Mouse (Mus musculus): ENCODE measurements around the gene Abcc9. TPM values are rescaled to one million over a fixed set of nuclear protein-coding genes. Genes with fewer than 3 reads are reported as not detected.
A peak's percentile ranks its signal among the peaks of the same experiment; 100 is the strongest.

The Abcc9 gene
- polyA plus RNA-seq, 1 experiment from 2014 or later: 2.1 TPM

GRCm38 (mm10) chr6:142571629-142572360, 130.3 kb downstream of the Abcc9 start:
- H3K9ac ChIP-seq (ENCODE audit: low read depth, low read length): no peak overlapping the region
- WGBS (ENCODE audit: insufficient replicate concordance): 5% methylated on average over 21 of the region's 21 CpGs
- ATAC-seq (ENCODE audit: low read depth): no peak

DNA sequence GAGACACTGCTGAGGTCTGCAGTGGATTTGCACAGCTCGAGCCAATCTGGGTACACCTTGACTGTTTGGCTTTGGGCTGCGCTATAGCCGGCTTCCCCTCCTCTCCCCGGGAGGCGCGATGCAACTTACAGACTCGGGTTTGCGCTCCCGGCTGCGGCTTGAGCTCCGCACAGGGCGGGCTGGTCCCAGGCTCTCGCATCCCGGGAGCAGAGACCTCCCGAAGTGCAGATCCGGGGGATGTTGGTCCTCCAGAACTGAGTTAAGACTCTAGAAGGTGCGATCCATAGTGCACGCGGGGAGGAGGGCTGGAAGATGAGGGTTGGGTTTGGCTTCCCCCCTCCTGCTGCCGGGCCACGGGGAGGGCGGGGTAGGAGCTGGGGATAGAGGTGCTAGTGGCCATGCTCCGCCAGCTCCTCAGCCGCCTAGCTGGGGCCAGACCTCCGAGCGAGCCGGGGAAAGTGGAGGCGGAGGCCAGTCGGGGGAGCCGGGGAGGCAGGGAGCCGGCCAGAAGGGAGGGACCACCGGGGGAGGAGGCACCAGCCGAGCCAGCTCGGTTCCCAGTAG, 131.0 kb downstream of the Abcc9 start, which contains the start of gene Kcnj8:
Gene Kcnj8 (minus strand): TSS at position 560 of the 564 bp plus-strand sequence.
- no peak within 1 kb of the TSS for H3K9ac ChIP-seq (ENCODE audit: low read depth, low read length)
- no peak within 1 kb of the TSS for H3K27ac ChIP-seq (ENCODE audit: low read length)
- H3K27me3 ChIP-seq (ENCODE audit: control insufficient read depth, insufficient read depth, low read depth, low read length): peaks cover 31% of the 10 kb centered on the region
- H3K36me3 ChIP-seq (ENCODE audit: control insufficient read depth, insufficient read depth): no peaks in the 10 kb centered on the region
- no peaks in the 10 kb centered on the region for H3K9me3 ChIP-seq (replicated peaks; ENCODE audit: control insufficient read depth, low read length)
- H3K4me3 ChIP-seq (ENCODE audit: low read depth, low read length): peak within 1 kb of the TSS; percentile 54
- ATAC-seq (ENCODE audit: low read depth): peak; percentile 62
- H3K4me2 ChIP-seq (ENCODE audit: low read depth, low read length): peak within 1 kb of the TSS; percentile 57
- under 1% methylated on average over 33 of the region's 34 CpGs for WGBS (ENCODE audit: insufficient replicate concordance)
- H3K4me1 ChIP-seq (ENCODE audit: control insufficient read depth, low read depth, low read length): no peaks in the 10 kb centered on the region; the same call in 1 of the 2 replicates

More at GRCm38 (mm10) chr6:142571629-142572360, 130.3 kb downstream of the Abcc9 start:
- no peaks in the 10 kb centered on the region for H3K36me3 ChIP-seq (ENCODE audit: control insufficient read depth, insufficient read depth)
- H3K4me3 ChIP-seq (ENCODE audit: low read depth, low read length): peak overlapping the region; percentile 54
- H3K4me2 ChIP-seq (ENCODE audit: low read depth, low read length): peak overlapping the region; percentile 57
- no peaks in the 10 kb centered on the region; the same call in 1 of the 2 replicates for H3K4me1 ChIP-seq (ENCODE audit: control insufficient read depth, low read depth, low read length)
- no peaks in the 10 kb centered on the region for H3K9me3 ChIP-seq (replicated peaks; ENCODE audit: control insufficient read depth, low read length)
- no peak overlapping the region for H3K27ac ChIP-seq (ENCODE audit: low read length)
- H3K27me3 ChIP-seq (ENCODE audit: control insufficient read depth, insufficient read depth, low read depth, low read length): peaks cover 31% of the 10 kb centered on the region

DNA sequence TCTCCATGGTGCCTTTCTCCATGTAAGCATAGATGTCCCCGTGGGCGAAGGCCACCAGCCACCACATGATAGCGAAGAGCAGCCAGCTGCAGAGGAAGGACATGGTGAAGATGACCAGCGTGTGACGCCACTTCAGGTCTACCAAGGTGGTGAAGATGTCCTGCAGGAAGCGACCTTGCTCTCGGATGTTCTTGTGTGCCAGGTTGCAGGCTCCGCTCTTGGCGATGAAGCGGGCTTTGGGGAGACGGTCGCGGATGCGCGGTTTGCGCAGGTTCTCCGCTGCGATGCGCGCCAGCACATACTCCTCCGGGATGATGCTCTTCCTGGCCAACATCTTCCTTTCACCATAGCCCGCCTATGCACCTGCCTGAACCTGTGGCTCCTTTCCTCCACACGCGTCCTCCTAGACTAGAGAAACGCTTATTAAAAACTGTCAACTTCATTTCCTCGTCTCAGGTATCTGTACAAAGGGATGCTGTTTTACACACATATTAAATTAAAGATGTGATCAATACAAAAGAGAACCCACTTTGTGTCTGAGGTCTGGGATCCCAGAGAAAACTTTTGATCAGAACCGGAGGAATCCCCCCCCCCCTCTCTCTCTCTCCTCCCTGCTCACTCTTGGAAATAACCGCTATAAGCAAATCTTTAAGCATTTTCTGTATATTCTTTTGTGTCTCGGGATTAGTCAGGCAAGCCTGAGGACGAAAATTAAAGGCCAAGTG, 131.9 kb downstream of the Abcc9 start:
- ATAC-seq (ENCODE audit: low read depth): no peak
- H3K4me3 ChIP-seq (ENCODE audit: low read depth, low read length): no peak overlapping the region
- H3K27me3 ChIP-seq (ENCODE audit: control insufficient read depth, insufficient read depth, low read depth, low read length): peaks cover 31% of the 10 kb centered on the region
- no peaks in the 10 kb centered on the region; the same call in 1 of the 2 replicates for H3K4me1 ChIP-seq (ENCODE audit: control insufficient read depth, low read depth, low read length)
- H3K4me2 ChIP-seq (ENCODE audit: low read depth, low read length): peak overlapping the region; percentile 29; the same call in 1 of the 2 replicates
- H3K36me3 ChIP-seq (ENCODE audit: control insufficient read depth, insufficient read depth): no peaks in the 10 kb centered on the region
- H3K9ac ChIP-seq (ENCODE audit: low read depth, low read length): no peak overlapping the region
- H3K27ac ChIP-seq (ENCODE audit: low read length): no peak overlapping the region
- WGBS (ENCODE audit: insufficient replicate concordance): 8% methylated on average over 30 of the region's 30 CpGs
- H3K9me3 ChIP-seq (replicated peaks; ENCODE audit: control insufficient read depth, low read length): no peaks in the 10 kb centered on the region

DNA sequence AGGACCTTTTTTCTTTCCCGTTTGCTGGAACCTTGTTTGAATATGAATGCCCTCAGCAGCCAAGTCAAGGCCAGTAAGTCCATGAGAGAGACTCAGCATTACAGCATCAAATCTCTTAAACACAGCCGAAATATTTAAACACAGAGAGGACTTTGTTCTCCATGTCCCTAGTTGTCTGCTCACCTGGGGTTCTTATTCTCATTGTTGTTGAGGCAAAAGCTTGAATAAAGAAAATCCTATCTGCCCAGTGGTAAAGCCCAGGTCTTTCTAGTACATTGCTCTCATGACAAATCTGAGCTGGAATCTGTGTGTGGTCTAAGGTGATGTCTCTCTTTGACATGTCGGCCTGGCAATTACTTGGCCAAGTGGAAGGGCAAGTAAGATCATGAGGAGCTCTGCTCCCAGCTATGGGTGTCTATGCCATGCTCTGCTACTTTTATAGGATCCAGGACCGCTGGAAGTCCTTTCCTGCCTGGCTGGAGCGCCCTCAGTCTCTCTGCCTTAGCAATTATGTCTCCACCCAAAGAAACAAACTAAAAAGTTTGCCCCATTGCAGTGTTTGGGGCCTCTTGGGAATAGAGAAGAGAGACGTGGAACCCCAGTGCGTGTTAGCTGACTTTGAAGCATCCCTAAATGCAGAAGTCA, 133.3 kb downstream of the Abcc9 start:
- Histone ChIP-seq H3K36me3 (ENCODE audit: control insufficient read depth, insufficient read depth) (no peaks in the 10 kb centered on the region), H3K4me2 (ENCODE audit: low read depth, low read length) (no peak overlapping the region), H3K9me3 (replicated peaks; ENCODE audit: control insufficient read depth, low read length) (no peaks in the 10 kb centered on the region), H3K9ac (ENCODE audit: low read depth, low read length) (no peak overlapping the region), H3K27me3 (ENCODE audit: control insufficient read depth, insufficient read depth, low read depth, low read length) (peaks cover 31% of the 10 kb centered on the region), H3K4me3 (ENCODE audit: low read depth, low read length) (no peak overlapping the region), H3K4me1 (ENCODE audit: control insufficient read depth, low read depth, low read length) (no peaks in the 10 kb centered on the region; the same call in 1 of the 2 replicates), H3K27ac (ENCODE audit: low read length) (no peak overlapping the region)
- ATAC-seq (ENCODE audit: low read depth): no peak
- WGBS (ENCODE audit: insufficient replicate concordance): 36% methylated on average over 7 of the region's 7 CpGs

DNA sequence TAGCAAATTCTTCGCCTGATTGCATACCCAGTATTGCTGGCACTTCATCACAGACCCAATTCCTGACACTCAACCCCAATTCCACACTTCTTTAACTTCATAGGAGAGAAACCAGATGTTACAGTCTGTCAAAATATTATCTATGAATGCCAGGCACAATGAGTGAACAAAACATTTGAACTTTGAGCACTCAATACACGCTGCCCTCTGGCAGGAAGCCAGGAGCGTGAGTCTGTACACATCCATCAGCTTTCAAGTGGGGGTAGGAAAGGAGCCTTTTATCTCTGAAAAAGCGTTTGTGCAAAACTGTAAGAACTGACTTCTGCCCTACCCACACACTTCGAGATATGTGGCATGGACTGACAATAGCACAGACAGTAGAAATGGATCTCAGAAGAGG, 134.7 kb downstream of the Abcc9 start:
- no peaks in the 10 kb centered on the region; the same call in 1 of the 2 replicates for H3K4me1 ChIP-seq (ENCODE audit: control insufficient read depth, low read depth, low read length)
- H3K4me2 ChIP-seq (ENCODE audit: low read depth, low read length): no peak overlapping the region
- H3K36me3 ChIP-seq (ENCODE audit: control insufficient read depth, insufficient read depth): no peaks in the 10 kb centered on the region
- H3K9me3 ChIP-seq (replicated peaks; ENCODE audit: control insufficient read depth, low read length): no peaks in the 10 kb centered on the region
- no peak overlapping the region for H3K4me3 ChIP-seq (ENCODE audit: low read depth, low read length)
- peak; percentile 60 for ATAC-seq (ENCODE audit: low read depth)
- 15% methylated on average over 5 of the region's 5 CpGs for WGBS (ENCODE audit: insufficient replicate concordance)
- peaks cover 31% of the 10 kb centered on the region for H3K27me3 ChIP-seq (ENCODE audit: control insufficient read depth, insufficient read depth, low read depth, low read length)
- H3K9ac ChIP-seq (ENCODE audit: low read depth, low read length): no peak overlapping the region
- no peak overlapping the region for H3K27ac ChIP-seq (ENCODE audit: low read length)

DNA sequence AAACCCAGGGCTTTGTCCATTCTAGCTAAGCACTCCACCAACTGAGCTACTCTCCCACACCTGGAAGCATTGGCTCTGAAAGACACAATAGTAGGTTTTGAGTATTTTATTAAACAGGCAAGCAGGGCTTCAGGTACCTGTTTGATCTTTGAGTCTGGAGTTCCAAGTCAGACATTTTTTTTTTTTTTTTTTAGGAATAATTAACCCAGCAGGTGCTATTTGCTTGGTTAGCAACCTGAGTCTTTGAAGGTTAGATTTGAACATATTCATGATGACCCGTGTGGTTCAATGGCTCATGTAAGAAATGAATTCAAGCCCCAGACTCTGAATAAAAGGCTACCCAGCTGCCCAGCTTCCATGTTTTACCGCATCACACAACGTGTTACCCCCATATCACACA, 137.4 kb downstream of the Abcc9 start:
- H3K27ac ChIP-seq (ENCODE audit: low read length): no peak overlapping the region
- WGBS (ENCODE audit: insufficient replicate concordance): 73% methylated on average over 3 of the region's 3 CpGs
- no peak overlapping the region for H3K4me2 ChIP-seq (ENCODE audit: low read depth, low read length)
- H3K4me3 ChIP-seq (ENCODE audit: low read depth, low read length): no peak overlapping the region
- peaks cover 4% of the 10 kb centered on the region for H3K27me3 ChIP-seq (ENCODE audit: control insufficient read depth, insufficient read depth, low read depth, low read length)
- H3K9ac ChIP-seq (ENCODE audit: low read depth, low read length): no peak overlapping the region
- no peaks in the 10 kb centered on the region; the same call in 1 of the 2 replicates for H3K4me1 ChIP-seq (ENCODE audit: control insufficient read depth, low read depth, low read length)
- no peaks in the 10 kb centered on the region for H3K9me3 ChIP-seq (replicated peaks; ENCODE audit: control insufficient read depth, low read length)
- no peak for ATAC-seq (ENCODE audit: low read depth)
- H3K36me3 ChIP-seq (ENCODE audit: control insufficient read depth, insufficient read depth): no peaks in the 10 kb centered on the region

- Histone ChIP-seq H3K4me3 (ENCODE audit: low read depth, low read length) (no peak overlapping the region), H3K9ac (ENCODE audit: low read depth, low read length) (no peak overlapping the region), H3K4me1 (ENCODE audit: control insufficient read depth, low read depth, low read length) (no peaks in the 10 kb centered on the region), H3K27ac (ENCODE audit: low read length) (no peak overlapping the region), H3K9me3 (replicated peaks; ENCODE audit: control insufficient read depth, low read length) (no peaks in the 10 kb centered on the region), H3K36me3 (ENCODE audit: control insufficient read depth, insufficient read depth) (no peaks in the 10 kb centered on the region), H3K4me2 (ENCODE audit: low read depth, low read length) (no peak overlapping the region), H3K27me3 (ENCODE audit: control insufficient read depth, insufficient read depth, low read depth, low read length) (no peaks in the 10 kb centered on the region)
- WGBS (ENCODE audit: insufficient replicate concordance): 19% methylated on average over 1 of the region's 1 CpGs
- ATAC-seq (ENCODE audit: low read depth): no peak
Measured at GRCm38 (mm10) chr6:142561151-142561550, 141.0 kb downstream of the Abcc9 start.

DNA sequence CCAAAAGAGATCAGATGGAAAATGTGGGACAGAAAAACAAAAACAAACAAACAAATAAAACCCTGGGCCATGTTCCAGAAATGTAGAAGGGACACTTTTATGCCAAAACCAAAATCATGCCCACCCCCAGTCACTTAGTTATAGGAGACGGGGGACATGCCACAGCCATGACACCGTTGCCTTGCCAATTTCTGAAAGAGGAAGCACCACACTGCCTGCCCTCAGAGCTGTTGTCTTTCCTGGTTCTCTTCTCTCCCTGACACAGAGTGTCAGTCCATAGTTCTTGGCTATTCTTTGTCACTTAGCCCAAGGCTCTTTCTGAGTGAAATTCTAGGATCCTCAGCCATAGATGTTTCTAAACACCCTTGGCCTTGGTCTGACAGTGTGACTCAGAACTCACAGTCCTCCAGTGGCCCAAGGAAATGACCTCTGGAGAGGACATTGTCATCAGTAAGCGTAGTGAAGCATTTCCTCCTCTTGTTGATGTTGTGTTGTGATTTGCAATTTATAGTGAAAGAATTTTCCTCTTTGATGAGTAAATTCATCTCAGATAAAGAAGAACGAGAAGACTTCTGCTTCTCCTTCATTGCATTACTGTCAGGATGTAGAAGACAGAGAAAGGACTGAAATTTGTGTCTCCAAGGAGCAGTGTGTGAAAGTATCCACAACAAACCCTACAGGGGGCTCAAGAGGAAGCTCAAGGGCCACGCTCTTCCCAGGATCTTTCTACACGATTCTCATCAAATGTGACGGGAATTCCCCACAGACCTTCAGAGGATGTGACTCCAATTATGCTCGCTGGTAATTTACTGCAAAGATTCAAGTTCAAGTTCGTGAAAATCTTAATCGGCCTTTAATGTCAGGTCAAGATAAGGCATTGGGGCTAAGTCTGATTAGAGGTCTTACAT, 143.1 kb downstream of the Abcc9 start:
- H3K4me3 ChIP-seq (ENCODE audit: low read depth, low read length): no peak overlapping the region
- H3K4me2 ChIP-seq (ENCODE audit: low read depth, low read length): no peak overlapping the region
- H3K36me3 ChIP-seq (ENCODE audit: control insufficient read depth, insufficient read depth): no peaks in the 10 kb centered on the region
- no peak for ATAC-seq (ENCODE audit: low read depth)
- H3K4me1 ChIP-seq (ENCODE audit: control insufficient read depth, low read depth, low read length): no peaks in the 10 kb centered on the region
- H3K9ac ChIP-seq (ENCODE audit: low read depth, low read length): no peak overlapping the region
- 52% methylated on average over 10 of the region's 10 CpGs for WGBS (ENCODE audit: insufficient replicate concordance)
- no peak overlapping the region for H3K27ac ChIP-seq (ENCODE audit: low read length)
- H3K9me3 ChIP-seq (replicated peaks; ENCODE audit: control insufficient read depth, low read length): no peaks in the 10 kb centered on the region
- H3K27me3 ChIP-seq (ENCODE audit: control insufficient read depth, insufficient read depth, low read depth, low read length): no peaks in the 10 kb centered on the region

All from liver, embryonic 16.5 days (tissue).